Mouse (Mus musculus): ENCODE data around the gene Appbp2.
"Not testable (repeated sequence)": the region's sequence is repeated elsewhere in the genome, so short reads cannot be mapped to it uniquely, and the experiment has no call there.

Gene Appbp2

GRCm38 (mm10) chr11:85163014-85163413 is 71.9 kb downstream of the Appbp2 start:
- DNase-seq (ENCODE audit: low read depth, low spot score) = not testable (repeated sequence)

DNA sequence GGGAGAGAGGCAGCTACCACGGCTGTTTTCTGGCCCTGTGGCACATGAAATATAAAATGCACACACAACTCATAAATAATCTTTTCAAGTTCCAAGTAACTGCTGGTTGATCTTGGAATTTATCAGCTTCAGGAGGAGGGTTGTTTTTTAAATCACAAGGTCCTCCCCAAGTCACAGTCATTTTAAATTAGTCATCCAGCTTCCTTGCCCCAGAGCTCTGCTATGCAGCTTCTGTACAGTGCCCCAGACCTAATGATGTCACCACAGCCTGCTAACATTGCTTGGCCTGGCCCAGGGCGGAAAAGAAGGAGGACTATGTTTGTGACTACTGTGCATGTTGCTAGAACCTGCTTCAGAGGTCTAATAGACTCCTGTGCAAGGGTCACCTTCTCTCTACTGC is 77.6 kb downstream of the Appbp2 start:
- DNase-seq (ENCODE audit: low read depth, low spot score) = no peak

DNA sequence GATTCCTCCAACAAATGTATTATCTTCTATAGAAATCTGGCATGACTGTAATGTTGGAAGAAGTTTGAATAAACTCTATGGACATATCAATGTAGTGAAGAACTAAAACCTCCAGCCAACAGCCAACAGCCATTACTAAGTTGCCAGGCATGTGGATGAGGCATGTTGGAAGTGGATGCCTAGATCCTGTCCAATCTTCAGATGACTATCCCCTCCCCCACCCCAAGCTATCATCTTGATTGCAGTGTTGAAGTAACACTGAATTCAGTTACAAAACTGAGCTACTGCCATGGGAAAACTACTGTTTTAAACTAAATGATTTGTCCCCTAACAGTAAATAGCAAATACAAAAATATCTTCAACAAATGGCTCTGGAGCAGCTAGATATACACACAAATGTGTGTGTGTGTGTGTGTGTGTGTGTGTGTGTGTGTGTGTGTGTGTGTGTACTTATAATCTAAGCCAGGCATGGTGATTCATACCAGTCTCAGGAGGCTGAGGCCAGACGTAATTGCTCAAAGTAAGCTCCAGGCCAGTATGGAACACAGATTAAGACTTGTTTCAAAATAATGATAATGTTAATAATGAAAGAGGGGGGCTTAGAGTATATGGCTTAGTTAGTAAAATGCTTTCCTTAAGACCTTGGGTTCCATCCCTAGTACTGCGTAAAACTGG is 82.5 kb downstream of the Appbp2 start:
- DNase-seq (ENCODE audit: low read depth, low spot score) = no peak

GRCm38 (mm10) chr11:85139581-85140540 is 95.1 kb downstream of the Appbp2 start, which contains the start of gene Usp32:
Usp32 (minus strand) TSS chr11:85140161.
- peak; percentile 93 for DNase-seq (ENCODE audit: low read depth, low spot score)

- DNase-seq (ENCODE audit: low read depth, low spot score) = no peak
These were observed 96.0 kb downstream of the Appbp2 start for GRCm38 (mm10) chr11:85138776-85139474.

Measured in embryo, embryonic 11.5 days (tissue).